Mouse (Mus musculus) megakaryocyte, adult 5-6 weeks (primary cell): ENCODE data around the gene Jmjd1c. TPM values are rescaled to one million over a fixed set of nuclear protein-coding genes. Genes with fewer than 3 reads are reported as not detected.
A peak's percentile ranks its signal among the peaks of the same experiment; 100 is the strongest.

Experiments used
- ATAC-seq: 2 replicates; pipeline ENCODE4 v1.8.0; 2016; ENCODE audit warnings: mild to moderate bottlenecking, inconsistent platforms; ENCODE audit not compliant: poor library complexity, severe bottlenecking
- total RNA-seq, 2 experiments: library from RNA; stranded (forward) in 1 of 2; stranded (reverse) in 1 of 2; fragments of 153-499, 151-499 nt in 1 of 2; fragments of 221-1000, 200-1000 nt in 1 of 2; gene quantifications; 2 replicates each; pipeline versions ENCODE4 v1.2.3 to v1.2.4; 2015 to 2017

Jmjd1c gene
- total RNA-seq, 2 experiments from 2014 or later: 69.0 to 96.7 TPM

GRCm38 (mm10) chr10:67218873-67219565 is 123.1 kb downstream of the Jmjd1c start:
- ATAC-seq: no peak

- no peak for ATAC-seq
Observed at GRCm38 (mm10) chr10:67220251-67220650, 124.3 kb downstream of the Jmjd1c start.

- no peak for ATAC-seq
Observed at GRCm38 (mm10) chr10:67221284-67221683, 125.4 kb downstream of the Jmjd1c start.

- ATAC-seq: no peak
Observed at GRCm38 (mm10) chr10:67223942-67224341, 128.0 kb downstream of the Jmjd1c start.

GRCm38 (mm10) chr10:67225528-67225927 is 129.6 kb downstream of the Jmjd1c start:
- ATAC-seq: no peak

DNA sequence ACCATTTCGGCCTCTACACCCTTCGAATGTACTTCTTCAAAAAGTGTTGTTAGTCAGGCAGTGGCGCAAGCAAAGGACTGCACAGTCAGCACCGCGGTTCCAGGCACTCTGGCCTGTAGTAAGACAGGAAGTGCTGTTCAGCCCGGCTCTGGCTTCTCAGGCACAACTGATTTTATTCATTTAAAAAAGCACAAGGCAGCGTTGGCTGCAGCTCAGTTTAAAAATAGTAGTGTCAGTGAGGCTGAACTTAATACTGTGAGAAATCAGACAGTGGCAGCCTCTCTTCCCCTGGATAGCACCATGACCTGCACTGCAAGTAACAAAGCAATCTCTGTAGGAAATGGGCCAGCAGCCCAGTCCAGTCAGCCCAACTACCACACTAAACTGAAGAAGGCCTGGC is 130.2 kb downstream of the Jmjd1c start:
- ATAC-seq: peak; percentile 99

- ATAC-seq: no peak
Observed at GRCm38 (mm10) chr10:67226543-67226942, 130.6 kb downstream of the Jmjd1c start.

DNA sequence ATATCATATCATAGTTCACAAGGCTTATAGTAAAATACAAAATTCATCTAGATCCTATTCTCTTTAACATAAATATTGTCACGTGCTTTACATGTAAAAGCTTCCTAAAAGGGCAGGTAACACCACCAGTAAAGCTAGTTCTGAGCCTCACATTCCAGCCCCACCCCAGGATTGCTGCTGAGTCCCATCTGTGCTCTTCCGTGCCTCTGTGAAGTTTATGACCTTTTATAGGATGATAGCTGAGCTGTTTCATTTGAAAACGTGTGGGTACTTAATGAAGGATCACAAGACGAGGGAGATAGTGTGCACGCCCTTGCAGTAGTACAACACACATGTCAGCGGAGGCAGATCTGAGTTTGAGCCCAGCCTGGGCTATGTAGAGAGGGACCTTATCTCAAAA is 134.5 kb downstream of the Jmjd1c start:
- no peak for ATAC-seq

DNA sequence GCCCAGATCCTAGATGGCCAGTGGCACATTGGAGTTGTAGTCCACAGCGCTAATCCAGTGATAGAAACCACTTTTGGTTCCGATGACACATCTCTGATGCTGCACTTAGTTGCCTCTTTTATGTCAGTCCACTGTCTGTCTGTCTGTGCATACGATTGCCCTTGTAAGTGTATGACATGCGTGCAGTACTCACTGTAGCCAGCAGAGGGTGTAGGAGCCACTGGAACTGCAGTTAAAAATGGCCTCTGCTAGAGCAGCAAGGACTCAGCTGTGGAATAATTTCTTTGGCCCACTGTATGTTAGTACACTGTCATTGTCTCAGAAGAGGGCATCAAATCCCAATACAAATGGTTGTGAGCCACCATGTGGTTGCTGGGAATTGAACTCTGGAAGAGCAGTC is 151.2 kb downstream of the Jmjd1c start:
- peak; percentile 67; the same call in 1 of the 2 replicates for ATAC-seq

DNA sequence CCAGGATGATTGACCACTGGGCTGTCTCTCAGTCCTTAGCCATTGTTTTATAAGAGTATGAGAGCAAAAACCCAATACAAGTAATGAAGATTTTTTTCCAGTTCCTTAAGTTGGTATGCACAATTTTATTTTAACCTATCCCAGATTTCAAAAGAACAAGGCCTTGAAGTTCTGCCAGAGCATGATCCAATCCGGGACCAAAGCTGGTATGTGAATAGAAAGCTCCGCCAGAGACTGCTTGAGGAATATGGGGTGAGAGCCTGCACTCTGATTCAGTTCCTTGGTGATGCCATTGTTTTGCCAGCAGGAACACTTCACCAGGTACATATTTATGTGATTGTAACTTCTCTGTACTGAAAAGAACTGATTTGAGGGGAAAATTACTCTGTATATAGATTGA is 153.6 kb downstream of the Jmjd1c start:
- no peak for ATAC-seq

- no peak for ATAC-seq
Observed at GRCm38 (mm10) chr10:67250846-67251245, 154.9 kb downstream of the Jmjd1c start.

- no peak for ATAC-seq
Observed at GRCm38 (mm10) chr10:67252353-67252752, 156.4 kb downstream of the Jmjd1c start.

GRCm38 (mm10) chr10:67253115-67253514 is 157.2 kb downstream of the Jmjd1c start:
- no peak for ATAC-seq

DNA sequence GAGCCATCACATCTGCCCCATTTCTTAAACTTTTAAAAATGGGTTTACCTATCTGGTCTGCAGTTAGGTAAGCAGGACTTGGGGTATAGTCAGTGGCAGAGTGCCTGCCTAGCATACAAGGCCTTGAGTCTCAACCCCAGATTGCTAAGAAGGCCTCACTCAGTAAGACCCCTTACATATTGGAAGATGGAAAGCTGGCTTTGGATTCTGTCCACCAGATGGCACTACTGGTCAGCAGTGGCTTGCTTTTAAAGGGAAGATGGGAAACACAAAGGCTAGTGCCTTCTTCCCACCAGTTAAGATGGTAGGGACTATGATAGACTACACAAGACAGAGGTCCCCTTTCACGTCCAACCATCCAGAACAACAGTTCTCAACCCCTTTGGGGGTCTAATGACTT is 168.9 kb downstream of the Jmjd1c start:
- ATAC-seq: no peak

GRCm38 (mm10) chr10:67275916-67276315 is 180.0 kb downstream of the Jmjd1c start:
- no peak for ATAC-seq

DNA sequence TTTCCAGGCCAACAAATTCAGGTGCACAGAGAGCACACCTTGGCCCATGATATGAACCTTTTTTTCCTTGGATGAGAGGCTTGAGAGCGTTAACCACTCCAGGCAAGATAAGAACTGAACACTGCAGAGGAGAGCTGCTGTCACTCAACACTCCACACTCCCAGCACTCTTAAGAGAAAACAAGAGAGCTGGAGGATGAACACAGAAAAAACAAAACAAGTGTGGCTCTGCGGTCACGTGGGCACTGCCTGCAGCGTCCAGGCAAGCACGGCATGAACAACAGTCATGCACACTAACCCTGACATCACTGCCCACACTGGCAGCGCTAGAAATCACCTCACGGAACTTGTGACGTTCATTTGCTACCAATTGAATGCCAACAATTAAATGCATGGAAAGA is 185.9 kb downstream of the Jmjd1c start:
- no peak for ATAC-seq

DNA sequence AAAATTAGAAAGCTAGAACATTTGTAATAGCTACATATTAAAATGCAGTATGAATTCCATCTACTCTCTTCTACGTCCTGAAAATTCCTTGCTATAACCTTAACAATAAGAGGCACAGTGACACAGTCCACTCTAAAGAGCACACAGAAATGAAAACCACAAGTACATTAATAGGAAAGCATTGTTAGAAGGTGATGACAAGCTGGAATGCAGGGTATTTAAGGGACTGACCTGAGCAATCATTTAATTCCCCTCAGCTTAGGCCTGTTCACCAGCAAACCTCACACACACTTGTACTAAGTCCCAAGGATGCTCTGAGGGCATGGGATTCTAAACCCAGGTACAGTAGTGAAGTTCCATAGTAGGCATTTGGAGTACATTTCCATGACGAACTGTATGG is 186.6 kb downstream of the Jmjd1c start:
- ATAC-seq: no peak

DNA sequence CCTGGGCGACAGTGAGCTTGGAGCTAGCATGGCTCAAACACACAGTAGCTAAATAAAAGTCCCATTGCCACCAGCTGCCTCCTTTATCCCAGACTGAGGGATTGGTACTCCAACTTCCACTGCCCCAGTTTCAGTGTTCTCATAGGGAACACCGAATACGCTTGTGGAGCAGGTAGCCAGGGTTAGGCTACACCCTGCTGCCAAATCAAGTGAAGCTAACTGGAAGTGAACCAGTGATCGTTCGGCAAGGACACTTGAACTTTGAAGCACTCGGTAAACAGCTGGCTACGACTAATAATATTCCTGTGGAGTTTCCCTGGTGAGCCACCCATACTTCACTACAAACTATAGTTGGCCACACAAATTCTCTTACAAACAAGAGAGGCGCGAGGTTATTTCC is 187.6 kb downstream of the Jmjd1c start:
- ATAC-seq: no peak

DNA sequence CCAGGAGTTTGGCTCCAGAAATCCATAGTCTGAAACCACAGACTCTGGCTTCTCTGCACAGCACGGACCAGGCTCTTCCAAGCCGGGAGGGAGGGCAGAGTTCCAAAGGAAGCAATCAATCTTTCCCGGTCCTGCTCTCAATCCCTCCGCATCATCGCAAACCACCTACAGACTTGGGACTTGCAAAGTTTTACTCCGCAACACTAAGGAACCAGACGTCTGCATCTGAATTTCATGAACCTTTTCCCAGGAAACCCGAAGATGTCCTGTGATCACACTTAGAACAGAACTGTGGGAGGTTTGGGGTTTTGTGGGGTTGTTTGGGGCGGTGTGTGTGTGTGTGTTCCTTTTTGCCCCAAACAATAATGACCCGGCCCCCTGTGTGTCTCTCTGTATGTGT is 188.4 kb downstream of the Jmjd1c start:
- ATAC-seq: no peak

DNA sequence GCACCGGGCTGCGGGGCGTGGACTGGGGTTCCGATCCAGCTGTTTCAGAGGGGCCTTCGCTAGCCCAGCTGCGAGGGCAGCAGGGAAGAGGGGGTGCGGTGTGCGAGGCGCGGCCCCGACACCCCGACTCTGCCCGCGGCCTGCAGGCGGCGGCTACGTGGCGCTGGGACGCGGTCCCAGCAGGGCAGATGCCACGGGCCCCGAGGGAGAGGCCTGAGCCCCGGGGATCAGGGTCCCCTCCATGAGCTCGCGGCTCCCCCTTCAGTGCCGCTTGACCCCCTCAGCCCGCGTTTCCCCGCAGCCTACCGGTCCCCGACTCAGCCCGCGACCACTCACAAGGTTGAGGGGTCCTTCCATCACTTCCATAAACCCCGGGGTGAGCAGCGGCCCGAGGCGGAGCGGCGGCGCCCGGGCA is 188.8 kb downstream of the Jmjd1c start:
- ATAC-seq: peak; percentile 64

- peak; percentile 93 for ATAC-seq
Observed at GRCm38 (mm10) chr10:67285176-67285814, 189.4 kb downstream of the Jmjd1c start, which contains the start of gene Nrbf2. Gene Nrbf2, minus strand, starts transcription at chr10:67285305.

DNA sequence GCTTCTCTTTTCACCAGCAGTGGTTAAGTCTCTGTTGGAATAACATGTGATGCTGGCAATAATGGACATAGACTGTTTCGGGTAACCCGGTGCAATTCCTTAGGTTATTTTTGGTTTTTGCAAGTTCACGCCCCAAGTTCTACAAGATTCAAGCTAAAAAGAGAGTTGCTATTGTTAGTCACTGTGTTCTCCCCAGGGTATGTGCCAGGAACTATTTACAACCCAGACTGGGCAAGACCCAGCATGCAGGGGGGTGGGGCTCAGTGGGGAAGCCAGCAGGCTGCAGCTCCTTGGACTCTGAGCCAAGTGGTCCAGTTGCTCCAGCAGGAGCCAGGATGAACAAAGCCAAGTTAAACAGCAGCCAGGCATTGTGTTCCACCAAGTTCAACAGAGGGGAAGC is 192.0 kb downstream of the Jmjd1c start:
- no peak for ATAC-seq

DNA sequence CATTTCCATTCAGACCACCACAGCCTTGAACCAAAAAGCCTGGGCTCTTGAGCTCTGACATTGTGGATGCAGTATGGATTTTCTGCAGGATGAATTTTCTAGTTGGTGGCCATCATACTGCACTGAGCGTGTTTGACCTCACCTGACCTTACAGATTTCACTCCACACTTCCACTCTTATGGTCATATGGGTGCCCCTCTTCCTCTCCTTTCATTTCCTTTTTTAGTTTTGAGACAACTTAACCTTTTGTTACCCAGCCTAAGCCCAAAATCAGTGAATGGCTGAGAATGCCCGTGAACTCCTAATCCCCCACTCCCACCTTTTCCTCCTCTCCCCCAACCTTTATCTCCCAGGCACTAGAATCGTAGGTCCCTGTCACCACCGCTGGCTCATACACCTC is 194.7 kb downstream of the Jmjd1c start:
- peak; percentile 77 for ATAC-seq
